Mouse (Mus musculus) CH12.LX (cell line): ENCODE data around the gene Spata20. TPM values are rescaled to one million over a fixed set of nuclear protein-coding genes. Genes with fewer than 3 reads are reported as not detected.

Experiments
- DNase-seq: peaks from one replicate; pipeline ENCODE4 v3.0.0-alpha.2; 2013; ENCODE audit errors: extremely low read depth
- H3K27ac ChIP-seq: 2 replicates; pipeline ENCODE4 v1.5.1; 2012; ENCODE audit warnings: low read depth, mild to moderate bottlenecking, control low read depth, moderate library complexity; ENCODE audit not compliant: insufficient read depth
- H3K27me3 ChIP-seq: replicated peaks from 2 replicates; pipeline ENCODE3; 2012; ENCODE audit warnings: inconsistent platforms
- H3K36me3 ChIP-seq, 2 experiments: replicated peaks in 1 of 2; 2 replicates each; pipeline versions ENCODE3 to v1.6.1; 2012; ENCODE audit warnings: inconsistent platforms in 1 of 2, low read length in 1 of 2, mild to moderate bottlenecking in 1 of 2, mixed read lengths in 1 of 2, moderate library complexity in 1 of 2; ENCODE audit not compliant: control insufficient read depth in 1 of 2, insufficient read depth in 1 of 2
- H3K4me1 ChIP-seq, 2 experiments: 2 replicates each; pipeline ENCODE4 v1.6.1; 2012; ENCODE audit warnings: inconsistent platforms in 1 of 2, moderate library complexity in 1 of 2; ENCODE audit not compliant: insufficient read depth in 2 of 2, control insufficient read depth in 1 of 2
- H3K4me2 ChIP-seq: 2 replicates; pipeline ENCODE4 v1.6.1; 2012; ENCODE audit warnings: low read depth, mild to moderate bottlenecking, control low read depth; ENCODE audit not compliant: poor library complexity, insufficient read depth, severe bottlenecking
- H3K4me3 ChIP-seq, 3 experiments: fragments of 150-350 bp in 1 of 3; sonication (generic) in 1 of 3; replicated peaks in 1 of 3; 2 replicates each; pipeline versions ENCODE3 to v1.5.1; 2011 to 2012; ENCODE audit warnings: low read depth in 2 of 3, low read length in 2 of 3, mild to moderate bottlenecking in 2 of 3, moderate library complexity in 2 of 3, control low read depth in 1 of 3, improper control_type of control experiment in 1 of 3, inconsistent platforms in 1 of 3, mixed read lengths in 1 of 3; ENCODE audit not compliant: poor library complexity in 1 of 3
- H3K79me2 ChIP-seq: replicated peaks from 2 replicates; pipeline ENCODE4 v1.6.1; 2012; ENCODE audit warnings: mild to moderate bottlenecking, moderate library complexity; ENCODE audit not compliant: control insufficient read depth, poor library complexity, insufficient read depth, severe bottlenecking; ENCODE audit errors: extremely low read depth
- H3K9ac ChIP-seq: 2 replicates; pipeline ENCODE4 v1.6.1; 2012; ENCODE audit warnings: low read depth, mild to moderate bottlenecking, control low read depth, moderate library complexity; ENCODE audit not compliant: insufficient read depth
- H3K9me3 ChIP-seq: replicated peaks from 2 replicates; pipeline ENCODE3; 2012; ENCODE audit warnings: low read length, inconsistent platforms, mixed read lengths
- CHD1 ChIP-seq: IDR thresholded peaks from 2 replicates; pipeline ENCODE4 v1.6.1; 2012; ENCODE audit warnings: low read depth, low read length, improper control_type of control experiment, inconsistent platforms
- CHD2 ChIP-seq: IDR thresholded peaks from 2 replicates; pipeline ENCODE4 v1.6.1; 2011; ENCODE audit warnings: low read length, improper control_type of control experiment
- E2F4 ChIP-seq: IDR thresholded peaks from 2 replicates; pipeline ENCODE4 v1.6.1; 2011; ENCODE audit warnings: low read depth, low read length, improper control_type of control experiment; ENCODE audit not compliant: insufficient replicate concordance
- ETS1 ChIP-seq: conservative IDR thresholded peaks from 2 replicates; pipeline ENCODE4 v1.6.1; 2012; ENCODE audit warnings: low read depth, mild to moderate bottlenecking, inconsistent platforms, low read length, improper control_type of control experiment, moderate library complexity
- IRF4 ChIP-seq: IDR thresholded peaks from 2 replicates; pipeline ENCODE4 v1.6.1; 2014; ENCODE audit warnings: low read depth, mild to moderate bottlenecking, inconsistent platforms, low read length, improper control_type of control experiment
- JUN ChIP-seq: IDR thresholded peaks from 2 replicates; pipeline ENCODE4 v1.6.1; 2011; ENCODE audit warnings: low read depth, mild to moderate bottlenecking, low read length, improper control_type of control experiment, moderate library complexity; ENCODE audit not compliant: insufficient read depth
- JUND ChIP-seq: conservative IDR thresholded peaks from 2 replicates; pipeline ENCODE4 v1.6.1; 2011; ENCODE audit warnings: low read depth, low read length, improper control_type of control experiment
- MAX ChIP-seq: IDR thresholded peaks from 2 replicates; pipeline ENCODE4 v1.6.1; 2011; ENCODE audit warnings: low read length, improper control_type of control experiment
- NELFE ChIP-seq: IDR thresholded peaks from 2 replicates; pipeline ENCODE4 v1.6.1; 2011; ENCODE audit warnings: low read depth, low read length, improper control_type of control experiment
- NRF1 ChIP-seq: IDR thresholded peaks from 2 replicates; pipeline ENCODE4 v1.6.1; 2014; ENCODE audit warnings: low read depth, mild to moderate bottlenecking, inconsistent platforms, low read length, improper control_type of control experiment, moderate library complexity
- PAX5 ChIP-seq: IDR thresholded peaks from 2 replicates; pipeline ENCODE4 v1.6.1; 2012; ENCODE audit warnings: low read length, inconsistent platforms, mixed read lengths
- POLR2AphosphoS2 ChIP-seq: IDR thresholded peaks from 2 replicates; pipeline ENCODE4 v1.6.1; 2011; ENCODE audit warnings: low read depth, low read length, improper control_type of control experiment
- RAD21 ChIP-seq: IDR thresholded peaks from 2 replicates; pipeline ENCODE4 v1.6.1; 2011; ENCODE audit warnings: low read depth, mild to moderate bottlenecking, low read length, improper control_type of control experiment, moderate library complexity
- RCOR1 ChIP-seq: conservative IDR thresholded peaks from 2 replicates; pipeline ENCODE4 v1.6.1; 2012; ENCODE audit warnings: low read depth, mild to moderate bottlenecking, inconsistent platforms, low read length, improper control_type of control experiment
- SIN3A ChIP-seq: IDR thresholded peaks from 2 replicates; pipeline ENCODE4 v1.6.1; 2012; ENCODE audit warnings: low read length, improper control_type of control experiment, inconsistent platforms
- TCF12 ChIP-seq: IDR thresholded peaks from 2 replicates; pipeline ENCODE4 v1.6.1; 2014; ENCODE audit warnings: low read depth, mild to moderate bottlenecking, inconsistent platforms, low read length, improper control_type of control experiment
- UBTF ChIP-seq: IDR thresholded peaks from 2 replicates; pipeline ENCODE4 v1.6.1; 2012; ENCODE audit warnings: low read depth, mild to moderate bottlenecking, inconsistent platforms, low read length, improper control_type of control experiment, moderate library complexity
- USF2 ChIP-seq: conservative IDR thresholded peaks from 2 replicates; pipeline ENCODE4 v1.6.1; 2011; ENCODE audit warnings: low read depth, low read length, improper control_type of control experiment
- ZC3H11A ChIP-seq: IDR thresholded peaks from 2 replicates; pipeline ENCODE4 v1.6.1; 2012; ENCODE audit warnings: low read depth, mild to moderate bottlenecking, inconsistent platforms, low read length, improper control_type of control experiment
- ZKSCAN1 ChIP-seq: IDR thresholded peaks from 2 replicates; pipeline ENCODE4 v1.6.1; 2012; ENCODE audit warnings: low read depth, inconsistent platforms, low read length, improper control_type of control experiment, borderline replicate concordance
- ZMIZ1 ChIP-seq: IDR thresholded peaks from 2 replicates; pipeline ENCODE4 v1.6.1; 2012; ENCODE audit warnings: low read depth, mild to moderate bottlenecking, inconsistent platforms, low read length, improper control_type of control experiment
- dilution Hi-C: fragments of 300-500 bp; cut with MboI; formaldehyde crosslinking; loops from 2 replicates; pipeline ENCODE4 v1.14.3; 2020; ENCODE audit warnings: low sequenced_read_pairs; ENCODE audit not compliant: extremely low pct_unique_long_range_greater_than_20kb, extremely low pct_ligation_motif_present
- in situ Hi-C: fragments of 300-500 bp; cut with MboI; formaldehyde crosslinking; loops from 3 replicates; pipeline ENCODE4 v1.14.3; 2019; ENCODE audit warnings: low sequenced_read_pairs, low pct_ligation_motif_present, low pct_unique_long_range_greater_than_20kb, mixed read lengths
- polyA plus RNA-seq: library from polyadenylated mRNA; unstranded; fragments of >175 nt; gene quantifications from 2 replicates; pipeline ENCODE4 v1.2.1, GENCODE M21; 2012; ENCODE audit warnings: low read depth; ENCODE audit not compliant: insufficient read length
- total RNA-seq, 2 experiments: library from RNA; depleted of rRNA; stranded (reverse); fragments of 300-350 nt in 1 of 2; fragments of >200 nt in 1 of 2; gene quantifications; 2 replicates each; pipeline ENCODE4 v1.2.3; 2012 to 2014

The Spata20 gene
- total and polyA plus RNA-seq, 3 experiments: not detected

- H3K4me3 ChIP-seq: no peak overlapping the region
- H3K27ac ChIP-seq: no peak overlapping the region
- no peaks in the 10 kb centered on the region for H3K36me3 ChIP-seq
- H3K4me1 ChIP-seq: peaks cover 0 to 8% of the 10 kb centered on the region in 2 experiments; a peak in 1 of 4 replicates
- dilution Hi-C loops (no loop called here), in situ Hi-C loops (no loop called here)
- H3K4me2 ChIP-seq: no peak overlapping the region
- H3K27me3 ChIP-seq: peaks cover 30% of the 10 kb centered on the region
- TF ChIP-seq PAX5: no peak
- TF ChIP-seq JUN: no peak
- no peak for TF ChIP-seq RAD21
- TF ChIP-seq NELFE: no peak
- TF ChIP-seq ZC3H11A: no peak
- no peak for TF ChIP-seq JUND
- TF ChIP-seq ZMIZ1: no peak
- no peak for TF ChIP-seq CHD2
- no peak for TF ChIP-seq USF2
- TF ChIP-seq CHD1: no peak
- TF ChIP-seq UBTF: no peak
- no peak for TF ChIP-seq E2F4
- no peak for TF ChIP-seq ETS1
- no peak overlapping the region for H3K9ac ChIP-seq
- H3K9me3 ChIP-seq: peaks cover 20% of the 10 kb centered on the region
- DNase-seq: no peak
- no peaks in the 10 kb centered on the region for H3K79me2 ChIP-seq
Observed at GRCm38 (mm10) chr11:94513452-94513851, 27.5 kb upstream of the Spata20 start.

- no peak overlapping the region for H3K27ac ChIP-seq
- H3K9ac ChIP-seq: no peak overlapping the region
- H3K9me3 ChIP-seq: peaks cover 20% of the 10 kb centered on the region
- in situ Hi-C loops (no loop called here), dilution Hi-C loops (no loop called here)
- DNase-seq: no peak
- H3K36me3 ChIP-seq: no peaks in the 10 kb centered on the region
- peaks cover 60% of the 10 kb centered on the region for H3K27me3 ChIP-seq
- no peak overlapping the region for H3K4me3 ChIP-seq
- H3K4me2 ChIP-seq: no peak overlapping the region
- no peaks in the 10 kb centered on the region for H3K4me1 ChIP-seq
- no peak for TF ChIP-seq USF2
- TF ChIP-seq MAX: no peak
- H3K79me2 ChIP-seq: no peaks in the 10 kb centered on the region
Observed at GRCm38 (mm10) chr11:94508976-94509375, 23.0 kb upstream of the Spata20 start.

- H3K36me3 ChIP-seq: no peaks in the 10 kb centered on the region
- peaks cover 9 to 16% of the 10 kb centered on the region in 2 experiments; a peak in 3 of 4 replicates for H3K4me1 ChIP-seq
- dilution Hi-C loops: no loop called here
- H3K79me2 ChIP-seq: no peaks in the 10 kb centered on the region
- in situ Hi-C loops: loop anchor here (5.0 kb wide), 1 partner anchor 36 kb away; no protein-coding TSS in a partner anchor
- H3K9ac ChIP-seq: no peak overlapping the region
- no peak for TF ChIP-seq ZC3H11A
- TF ChIP-seq IRF4: no peak
- no peak for TF ChIP-seq CHD2
- TF ChIP-seq TCF12: no peak
- no peak for TF ChIP-seq E2F4
- no peak for TF ChIP-seq NELFE
- TF ChIP-seq ZMIZ1: no peak
- no peak for TF ChIP-seq POLR2AphosphoS2
- no peak for TF ChIP-seq ZKSCAN1
- TF ChIP-seq NRF1: no peak
- no peak for TF ChIP-seq UBTF
- no peak for TF ChIP-seq SIN3A
- TF ChIP-seq RCOR1: no peak
- no peak for TF ChIP-seq CHD1
- TF ChIP-seq, all 38 proteins: peak for 0
- DNase-seq: no peak
- H3K9me3 ChIP-seq: no peaks in the 10 kb centered on the region
- no peak overlapping the region for H3K4me2 ChIP-seq
- no peak overlapping the region for H3K27ac ChIP-seq
- no peak overlapping the region for H3K4me3 ChIP-seq
- peaks cover 79% of the 10 kb centered on the region for H3K27me3 ChIP-seq
Observed at GRCm38 (mm10) chr11:94501482-94501881, 15.5 kb upstream of the Spata20 start.
